Mouse (Mus musculus): Measurements from ENCODE around the gene Snx9. TPM values are rescaled to one million over a fixed set of nuclear protein-coding genes. Genes with fewer than 3 reads are reported as not detected.

Gene Snx9
- polyA plus RNA-seq, 1 experiment from 2014 or later: 20.5 TPM

GRCm38 (mm10) chr17:5935680-5936079 lies 94.6 kb downstream of the Snx9 start:
- ATAC-seq (ENCODE audit: extremely low read depth, insufficient number of reproducible peaks, low FRiP score, low TSS enrichment): no peak
- peaks cover 14% of the 10 kb centered on the region for H3K4me1 ChIP-seq
- no peaks in the 10 kb centered on the region for H3K9me3 ChIP-seq
- no peak overlapping the region for H3K9ac ChIP-seq
- peaks cover 15% of the 10 kb centered on the region for H3K27me3 ChIP-seq (replicated peaks)
- H3K4me2 ChIP-seq: peak overlapping the region; percentile 81
- H3K27ac ChIP-seq (replicated peaks): no peak overlapping the region
- H3K4me3 ChIP-seq: no peak overlapping the region
- WGBS: 61% methylated on average over 3 of the region's 3 CpGs
- H3K36me3 ChIP-seq: peaks cover 13% of the 10 kb centered on the region

- no peak overlapping the region for H3K4me2 ChIP-seq
These were observed 95.1 kb downstream of the Snx9 start for GRCm38 (mm10) chr17:5936276-5936675.

GRCm38 (mm10) chr17:5937441-5937840 lies 96.3 kb downstream of the Snx9 start:
- no peaks in the 10 kb centered on the region for H3K9me3 ChIP-seq
- H3K4me2 ChIP-seq: no peak overlapping the region
- peaks cover 22% of the 10 kb centered on the region for H3K4me1 ChIP-seq
- H3K27me3 ChIP-seq (replicated peaks): peaks cover 16% of the 10 kb centered on the region
- WGBS: 50% methylated on average over 2 of the region's 2 CpGs
- H3K4me3 ChIP-seq: no peak overlapping the region
- H3K27ac ChIP-seq (replicated peaks): no peak overlapping the region
- H3K36me3 ChIP-seq: 0 out of 2 replicates have a peak, but pooled peaks cover 4% of the 10 kb centered on the region
- ATAC-seq (ENCODE audit: extremely low read depth, insufficient number of reproducible peaks, low FRiP score, low TSS enrichment): no peak
- no peak overlapping the region for H3K9ac ChIP-seq

More at GRCm38 (mm10) chr17:5936276-5936675, 95.1 kb downstream of the Snx9 start:
- no peak for ATAC-seq (ENCODE audit: extremely low read depth, insufficient number of reproducible peaks, low FRiP score, low TSS enrichment)
- Histone ChIP-seq H3K9ac (no peak overlapping the region), H3K4me1 (peaks cover 14% of the 10 kb centered on the region), H3K36me3 (peaks cover 10% of the 10 kb centered on the region), H3K27me3 (replicated peaks) (peaks cover 16% of the 10 kb centered on the region), H3K27ac (replicated peaks) (no peak overlapping the region), H3K4me3 (no peak overlapping the region), H3K9me3 (no peaks in the 10 kb centered on the region)
- WGBS: 82% methylated on average over 14 of the region's 14 CpGs

- no peak for ATAC-seq (ENCODE audit: extremely low read depth, insufficient number of reproducible peaks, low FRiP score, low TSS enrichment)
- no peak overlapping the region for H3K4me3 ChIP-seq
- H3K27me3 ChIP-seq (replicated peaks): peaks cover 16% of the 10 kb centered on the region
- no peak overlapping the region for H3K27ac ChIP-seq (replicated peaks)
- no peak overlapping the region for H3K9ac ChIP-seq
- 59% methylated on average over 12 of the region's 12 CpGs for WGBS
- H3K36me3 ChIP-seq: no peaks in the 10 kb centered on the region
- no peaks in the 10 kb centered on the region for H3K9me3 ChIP-seq
- H3K4me1 ChIP-seq: peaks cover 23% of the 10 kb centered on the region
- H3K4me2 ChIP-seq: no peak overlapping the region
These were observed 98.7 kb downstream of the Snx9 start for GRCm38 (mm10) chr17:5939871-5940270.

- H3K4me1 ChIP-seq: peaks cover 16% of the 10 kb centered on the region
- H3K4me2 ChIP-seq: peak overlapping the region; percentile 86
- peak overlapping the region; percentile 82 for H3K4me3 ChIP-seq
- no peaks in the 10 kb centered on the region for H3K36me3 ChIP-seq
- H3K9me3 ChIP-seq: no peaks in the 10 kb centered on the region
- H3K9ac ChIP-seq: peak overlapping the region; percentile 79
- H3K27me3 ChIP-seq (replicated peaks): peaks cover 16% of the 10 kb centered on the region
- WGBS: 0% methylated on average over 27 of the region's 38 CpGs
- no peak overlapping the region; the same call in 1 of the 2 replicates for H3K27ac ChIP-seq (replicated peaks)
- peak; percentile 69; the same call in 1 of the 2 replicates for ATAC-seq (ENCODE audit: extremely low read depth, insufficient number of reproducible peaks, low FRiP score, low TSS enrichment)
These were observed 99.7 kb downstream of the Snx9 start for GRCm38 (mm10) chr17:5940792-5941191.

- peak within 1 kb of the TSS; percentile 86 for H3K4me2 ChIP-seq
- H3K4me3 ChIP-seq: peak within 1 kb of the TSS; percentile 82
- peak within 1 kb of the TSS; percentile 90 for H3K9ac ChIP-seq
- peak; percentile 49; the same call in 1 of the 2 replicates for ATAC-seq (ENCODE audit: extremely low read depth, insufficient number of reproducible peaks, low FRiP score, low TSS enrichment)
- under 1% methylated on average over 47 of the region's 52 CpGs for WGBS
- peaks cover 16% of the 10 kb centered on the region for H3K4me1 ChIP-seq
- peaks cover 11% of the 10 kb centered on the region for H3K27me3 ChIP-seq (replicated peaks)
- no peaks in the 10 kb centered on the region for H3K36me3 ChIP-seq
- no peaks in the 10 kb centered on the region for H3K9me3 ChIP-seq
- H3K27ac ChIP-seq (replicated peaks): peak within 1 kb of the TSS; percentile 58
These were observed 100.3 kb downstream of the Snx9 start, which contains the start of gene Synj2 for GRCm38 (mm10) chr17:5941230-5942043. Synj2 (plus strand) TSS chr17:5941280.

- H3K36me3 ChIP-seq: no peaks in the 10 kb centered on the region
These were observed 101.0 kb downstream of the Snx9 start for GRCm38 (mm10) chr17:5942156-5942555.

GRCm38 (mm10) chr17:5943053-5943452 lies 101.9 kb downstream of the Snx9 start:
- H3K4me1 ChIP-seq: peaks cover 16% of the 10 kb centered on the region
- WGBS: 79% methylated on average over 1 of the region's 1 CpGs
- H3K4me2 ChIP-seq: no peak overlapping the region; the same call in 1 of the 2 replicates

More at GRCm38 (mm10) chr17:5942156-5942555, 101.0 kb downstream of the Snx9 start:
- 64% methylated on average over 3 of the region's 3 CpGs for WGBS
- H3K4me1 ChIP-seq: peaks cover 16% of the 10 kb centered on the region
- ATAC-seq (ENCODE audit: extremely low read depth, insufficient number of reproducible peaks, low FRiP score, low TSS enrichment): no peak
- peak overlapping the region; percentile 82 for H3K4me3 ChIP-seq
- H3K27me3 ChIP-seq (replicated peaks): peaks cover 11% of the 10 kb centered on the region
- H3K9ac ChIP-seq: peak overlapping the region; percentile 90
- H3K27ac ChIP-seq (replicated peaks): no peak overlapping the region
- no peaks in the 10 kb centered on the region for H3K9me3 ChIP-seq
- H3K4me2 ChIP-seq: peak overlapping the region; percentile 86

GRCm38 (mm10) chr17:5947039-5947438 lies 105.9 kb downstream of the Snx9 start:
- H3K27me3 ChIP-seq (replicated peaks): no peaks in the 10 kb centered on the region
- no peaks in the 10 kb centered on the region for H3K9me3 ChIP-seq
- H3K4me2 ChIP-seq: no peak overlapping the region
- H3K4me3 ChIP-seq: no peak overlapping the region
- no peak overlapping the region for H3K9ac ChIP-seq
- H3K36me3 ChIP-seq: no peaks in the 10 kb centered on the region
- no peak overlapping the region for H3K27ac ChIP-seq (replicated peaks)
- ATAC-seq (ENCODE audit: extremely low read depth, insufficient number of reproducible peaks, low FRiP score, low TSS enrichment): no peak
- WGBS: 55% methylated on average over 3 of the region's 3 CpGs
- H3K4me1 ChIP-seq: peaks cover 12% of the 10 kb centered on the region

More at GRCm38 (mm10) chr17:5943053-5943452, 101.9 kb downstream of the Snx9 start:
- Histone ChIP-seq H3K27ac (replicated peaks) (no peak overlapping the region), H3K9me3 (no peaks in the 10 kb centered on the region), H3K9ac (no peak overlapping the region), H3K4me3 (no peak overlapping the region), H3K27me3 (replicated peaks) (peaks cover 11% of the 10 kb centered on the region), H3K36me3 (no peaks in the 10 kb centered on the region)
- ATAC-seq (ENCODE audit: extremely low read depth, insufficient number of reproducible peaks, low FRiP score, low TSS enrichment): no peak

GRCm38 (mm10) chr17:5952455-5952854 lies 111.3 kb downstream of the Snx9 start:
- H3K36me3 ChIP-seq: no peaks in the 10 kb centered on the region

GRCm38 (mm10) chr17:5956350-5957000 lies 115.3 kb downstream of the Snx9 start:
- Histone ChIP-seq H3K4me3 (no peak overlapping the region), H3K4me1 (peaks cover 27% of the 10 kb centered on the region), H3K27me3 (replicated peaks) (no peaks in the 10 kb centered on the region), H3K36me3 (no peaks in the 10 kb centered on the region), H3K9ac (no peak overlapping the region), H3K9me3 (no peaks in the 10 kb centered on the region), H3K4me2 (no peak overlapping the region), H3K27ac (replicated peaks) (no peak overlapping the region)
- WGBS: 79% methylated on average over 2 of the region's 2 CpGs
- no peak for ATAC-seq (ENCODE audit: extremely low read depth, insufficient number of reproducible peaks, low FRiP score, low TSS enrichment)

More at GRCm38 (mm10) chr17:5952455-5952854, 111.3 kb downstream of the Snx9 start:
- H3K9ac ChIP-seq: no peak overlapping the region
- H3K4me3 ChIP-seq: no peak overlapping the region
- no peaks in the 10 kb centered on the region for H3K27me3 ChIP-seq (replicated peaks)
- no peak overlapping the region for H3K27ac ChIP-seq (replicated peaks)
- ATAC-seq (ENCODE audit: extremely low read depth, insufficient number of reproducible peaks, low FRiP score, low TSS enrichment): no peak
- no peak overlapping the region for H3K4me2 ChIP-seq
- peaks cover 3% of the 10 kb centered on the region; the same call in 1 of the 2 replicates for H3K4me1 ChIP-seq
- no peaks in the 10 kb centered on the region for H3K9me3 ChIP-seq
- WGBS: 70% methylated on average over 4 of the region's 4 CpGs

Data from heart, embryonic 13.5 days (tissue).